Mouse (Mus musculus) retina, postnatal 1 day (tissue): ENCODE measurements around the gene Sdsl.
A peak's percentile ranks its signal among the peaks of the same experiment; 100 is the strongest.

Experiments
- DNase-seq: peaks from one replicate; pipeline ENCODE4 v3.0.0-alpha.2; 2012

Sdsl gene

DNA sequence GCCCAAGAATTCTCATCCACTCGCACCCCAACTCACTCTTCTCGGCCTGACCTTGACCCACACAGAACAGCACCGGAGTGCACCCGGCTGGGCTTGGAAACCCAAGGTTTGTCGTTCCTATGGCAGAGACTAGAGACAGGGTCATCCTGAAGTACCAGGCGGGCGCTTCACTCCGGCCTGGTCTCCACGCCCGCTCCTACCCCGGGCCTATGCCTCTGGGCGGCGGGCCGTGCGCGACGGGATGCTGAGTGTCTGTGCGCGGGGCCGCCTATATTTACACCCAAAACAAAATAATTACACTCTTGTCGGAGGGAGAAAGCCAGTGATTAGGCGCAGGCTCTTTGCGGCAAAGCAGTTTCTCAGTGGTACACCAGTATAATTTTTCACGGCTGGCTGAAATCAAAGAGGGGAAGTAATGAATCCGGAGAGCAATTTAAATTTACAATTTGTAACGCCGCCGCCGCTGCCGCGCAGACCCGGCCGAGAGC lies 45.1 kb downstream of the Sdsl start:
- no peak for DNase-seq

DNA sequence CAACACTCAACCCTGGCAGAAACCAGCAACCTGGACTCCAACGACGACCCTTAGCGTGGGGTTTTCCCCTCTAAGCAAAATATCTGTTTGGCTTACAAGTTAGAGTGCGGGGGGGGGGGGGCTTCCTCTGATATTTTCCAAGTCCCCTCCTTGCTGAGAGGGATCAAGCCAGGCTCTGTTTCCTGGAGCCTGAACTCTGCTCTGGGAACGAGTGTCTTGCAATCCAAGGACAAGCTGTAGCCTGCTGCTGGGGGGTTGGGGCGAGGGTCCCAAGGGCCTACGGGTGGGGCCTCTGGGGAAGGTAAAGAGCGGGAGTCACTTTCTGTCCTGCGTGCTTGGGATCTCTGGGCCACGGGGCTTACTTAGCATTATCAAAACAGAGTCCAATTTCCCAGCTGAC lies 46.0 kb downstream of the Sdsl start:
- no peak for DNase-seq

DNA sequence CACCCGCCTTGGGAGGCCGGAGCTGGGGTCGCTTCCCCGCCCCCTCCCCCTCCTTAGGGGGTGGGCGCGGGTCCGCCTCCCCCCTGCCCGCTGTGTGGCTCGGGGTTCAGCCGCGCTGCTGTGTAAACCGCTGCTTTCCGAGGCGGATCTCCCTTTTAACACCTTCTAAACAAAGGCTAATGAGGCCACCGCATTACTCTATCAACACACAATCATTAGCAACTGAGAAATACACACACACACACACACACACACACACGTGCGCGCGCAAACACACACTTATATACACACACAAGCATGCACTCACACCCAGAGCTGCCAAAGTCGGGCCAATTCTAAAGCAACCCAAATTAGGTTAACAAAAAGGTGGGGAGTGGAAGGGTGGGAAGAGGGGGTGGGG lies 46.9 kb downstream of the Sdsl start:
- DNase-seq, result peak; percentile 46

- no peak for DNase-seq
Measured at GRCm38 (mm10) chr5:120424657-120425056, 48.0 kb downstream of the Sdsl start.

DNA sequence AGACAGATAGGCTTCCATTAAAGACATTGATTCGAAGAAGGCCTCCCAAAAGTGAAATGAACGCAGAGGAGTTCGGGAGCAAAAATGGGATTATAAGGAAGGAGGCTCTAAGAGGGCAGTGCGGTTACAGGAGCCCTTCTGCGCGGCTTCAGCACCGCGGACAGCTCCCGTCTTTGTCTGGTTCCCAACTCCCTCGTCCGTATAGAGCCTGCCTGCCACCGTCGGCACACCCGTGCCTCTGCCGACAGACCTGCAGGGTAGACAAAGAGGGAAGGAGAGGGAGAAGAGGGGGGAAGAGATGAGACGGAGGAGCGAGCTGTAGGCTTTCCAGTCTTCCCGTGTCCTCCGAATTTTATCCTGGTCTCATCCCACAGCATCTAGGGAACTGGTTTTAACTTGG lies 48.6 kb downstream of the Sdsl start:
- DNase-seq, result peak; percentile 87

DNA sequence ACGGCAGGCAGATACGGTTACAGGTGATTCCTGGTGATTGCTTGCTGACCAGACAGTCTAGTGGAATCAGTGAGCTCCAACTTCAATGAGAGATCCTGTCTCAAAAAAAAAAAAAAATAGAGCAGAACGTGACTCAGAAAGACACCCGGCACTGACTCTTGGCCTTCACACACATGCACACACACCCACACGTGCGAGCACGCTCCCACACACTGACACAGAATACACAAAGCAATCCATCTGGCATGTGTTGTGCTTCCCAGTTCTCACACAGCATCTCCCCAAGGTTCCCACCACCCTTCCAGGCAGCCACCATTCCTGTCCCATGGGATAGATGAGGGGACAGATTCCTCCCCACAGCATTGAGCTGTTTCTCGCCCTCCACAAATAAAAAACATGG lies 52.5 kb downstream of the Sdsl start:
- no peak for DNase-seq

GRCm38 (mm10) chr5:120413436-120413835 lies 59.2 kb downstream of the Sdsl start:
- DNase-seq, result no peak

GRCm38 (mm10) chr5:120409385-120410378 lies 62.9 kb downstream of the Sdsl start:
- peak; percentile 35 for DNase-seq

GRCm38 (mm10) chr5:120408933-120409332 lies 63.7 kb downstream of the Sdsl start:
- DNase-seq, result no peak
